19 mouse cellular contexts compared by ENCODE assay signal in the genomic region with DNA sequence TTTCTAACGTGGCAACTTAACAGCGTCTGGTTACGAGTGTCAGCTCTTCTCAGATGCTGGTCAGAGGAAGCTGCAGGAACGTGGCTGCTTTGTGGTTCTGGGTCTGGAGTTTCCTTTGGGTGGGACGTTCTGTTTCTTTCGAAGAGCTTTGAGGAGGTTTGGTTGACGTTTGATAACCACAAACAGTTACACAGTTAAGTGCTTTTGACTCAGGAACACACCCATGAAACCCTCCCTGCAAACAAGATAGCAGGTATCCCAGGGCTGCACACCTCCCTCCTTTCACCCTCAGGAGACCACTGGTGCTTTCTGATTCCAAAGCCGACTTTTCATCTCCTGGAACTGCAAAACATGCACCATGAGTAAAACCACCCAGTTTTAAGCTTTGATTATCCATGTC. TPM values are rescaled to one million over a fixed set of nuclear protein-coding genes. Genes with fewer than 3 reads are reported as not detected.
DNase-seq lines count a peak whose midpoint lies in the region; ATAC-seq and TF ChIP-seq lines count a peak whose summit lies in the region.
"Had no signal": no experiment of that assay in that cellular context is flagged by ENCODE, and none has a peak within 500 bp of the region (broad histone marks: within the 10 kb centered on the region; RNA-seq: fewer than 3 reads in every experiment).

No protein-coding gene starts in this region.

- H3K36me3 ChIP-seq in liver, embryonic 14.5 days (replicated peaks; ENCODE audit: control insufficient read depth, insufficient read depth, low read depth): no peaks in the 10 kb centered on the region
- H3K36me3 ChIP-seq: midbrain, embryonic 12.5 days; neural tube, embryonic 13.5 days had no signal

- peak overlapping the region; percentile 2 for H3K4me2 ChIP-seq in liver, embryonic 14.5 days (ENCODE audit: low read depth)
- H3K4me2 ChIP-seq: hindbrain, embryonic 14.5 days; midbrain, embryonic 12.5 days; neural tube, embryonic 13.5 days had no signal

- peak; percentile 23 for DNase-seq in thymus, postnatal 14 days
- no peak for DNase-seq in thymus, postnatal 10 days (ENCODE audit: low spot score in 2 of 2)
- DNase-seq in c-Kit-positive CD71-negative TER-119-negative erythroid progenitor cells, embryonic 14.5 days (ENCODE audit: low read depth): peak; percentile 9
- peak; percentile 33 to 36 (median 33) for DNase-seq in liver, embryonic 14.5 days (ENCODE audit: low read depth in 3 of 3, low spot score in 3 of 3)
- DNase-seq in thymus, postnatal 36 days: peak; percentile 8 to 19
- no peak for DNase-seq in heart, postnatal 4 days
- no peak for DNase-seq in urinary bladder, adult 18-20 months (ENCODE audit: low spot score in 2 of 2)
- no peak for DNase-seq in left cerebral cortex, postnatal 36 days (ENCODE audit: low spot score in 2 of 2)
- DNase-seq: forebrain, postnatal 0 days; gastrocnemius, postnatal 10 days; lung, adult 2 months had no signal

- TF ChIP-seq CTCF in liver, embryonic 14.5 days (IDR thresholded peaks at IDR 0.05; ENCODE audit: low read depth): no peak

- peaks cover 10 to 27% of the 10 kb centered on the region in 2 experiments for H3K4me1 ChIP-seq in liver, embryonic 14.5 days (replicated peaks; ENCODE audit: control insufficient read depth in 2 of 2, insufficient read depth in 2 of 2, low read length in 1 of 2)
- H3K4me1 ChIP-seq: midbrain, embryonic 12.5 days; neural tube, embryonic 13.5 days had no signal

- H3K9me3 ChIP-seq in liver, embryonic 14.5 days (ENCODE audit: control insufficient read depth, low read length): no peaks in the 10 kb centered on the region
- H3K9me3 ChIP-seq: midbrain, embryonic 12.5 days; neural tube, embryonic 13.5 days had no signal

- no peaks in the 10 kb centered on the region for H3K27me3 ChIP-seq in liver, embryonic 14.5 days (ENCODE audit: control insufficient read depth, insufficient read depth, low read length)
- H3K27me3 ChIP-seq: midbrain, embryonic 12.5 days; neural tube, embryonic 13.5 days had no signal

- H3K4me3 ChIP-seq in liver, embryonic 14.5 days (ENCODE audit: insufficient read depth in 1 of 2, low read depth in 2 of 2, low read length in 2 of 2): no peak overlapping the region
- H3K4me3 ChIP-seq: layer of hippocampus, adult 2 months; midbrain, embryonic 12.5 days; neural tube, embryonic 13.5 days had no signal

- TF ChIP-seq EP300 in liver, embryonic 14.5 days (IDR thresholded peaks at IDR 0.05; ENCODE audit: low read depth): peak; percentile 84

- ATAC-seq in liver, embryonic 14.5 days (ENCODE audit: insufficient read depth): peak; percentile 83
- ATAC-seq: forebrain, postnatal 0 days had no signal

- 13% methylated on average over 8 of the region's 8 CpGs for WGBS in liver, embryonic 14.5 days (ENCODE audit: insufficient replicate concordance)

- intact Hi-C loops in left cerebral cortex, postnatal 36 days (cut with DNase I): no loop called here

- no peak overlapping the region for H3K9ac ChIP-seq in liver, embryonic 14.5 days (replicated peaks)
- H3K9ac ChIP-seq: forebrain, postnatal 0 days; hindbrain, embryonic 14.5 days; midbrain, embryonic 12.5 days; neural tube, embryonic 13.5 days had no signal

- no peak overlapping the region for H3K27ac ChIP-seq in liver, embryonic 14.5 days
- H3K27ac ChIP-seq: hindbrain, embryonic 14.5 days; layer of hippocampus, adult 2 months; midbrain, embryonic 12.5 days; neural tube, embryonic 13.5 days had no signal

RNA-seq across cellular contexts. Expression of a gene that starts 2.4 kb away (rescaled TPM):
- not detected in 2 replicates for polyA plus RNA-seq in liver, embryonic 14.5 days (2012; rRNA removed)
- not detected in 2 replicates for polyA plus RNA-seq in liver, embryonic 14.5 days (2014; fragmentation: Nextera tagmentation; extraction: Ambion mirVana)
- total RNA-seq in heart, postnatal 4 days (2021): not detected
- total RNA-seq in left cerebral cortex, postnatal 36 days (2021): not detected
- total RNA-seq: ES-E14; forebrain, postnatal 0 days; gastrocnemius, postnatal 10 days; layer of hippocampus, adult 2 months; left cerebral cortex, postnatal 10 days had no signal
- polyA plus RNA-seq: embryonic facial prominence, embryonic 14.5 days; forebrain, postnatal 0 days; heart, embryonic 14.5 days; hindbrain, embryonic 14.5 days; lung, adult 2 months; midbrain, embryonic 12.5 days; neural tube, embryonic 13.5 days had no signal

RNA-seq across cellular contexts. Expression of a gene that starts 9.9 kb away (rescaled TPM):
- polyA plus RNA-seq in liver, embryonic 14.5 days (2012; rRNA removed): 0.03 and 0.07 TPM in 2 replicates
- polyA plus RNA-seq in liver, embryonic 14.5 days (2014; fragmentation: Nextera tagmentation; extraction: Ambion mirVana): not detected in 2 replicates
- under 1 TPM in 1 of 2 experiments, not detected in 1; 0.07 TPM for total RNA-seq in heart, postnatal 4 days (2021)
- total RNA-seq in left cerebral cortex, postnatal 36 days (2021): not detected
- total RNA-seq: ES-E14; forebrain, postnatal 0 days; gastrocnemius, postnatal 10 days had no signal
- polyA plus RNA-seq: forebrain, postnatal 0 days; heart, embryonic 14.5 days; hindbrain, embryonic 14.5 days; midbrain, embryonic 12.5 days; neural tube, embryonic 13.5 days had no signal

RNA-seq across cellular contexts. Expression of a gene that starts 35.1 kb away (rescaled TPM):
- not detected in 2 replicates for polyA plus RNA-seq in liver, embryonic 14.5 days (2012; rRNA removed)
- polyA plus RNA-seq in liver, embryonic 14.5 days (2014; fragmentation: Nextera tagmentation; extraction: Ambion mirVana): not detected in 2 replicates
- not detected for total RNA-seq in heart, postnatal 4 days (2021)
- not detected for total RNA-seq in left cerebral cortex, postnatal 36 days (2021)
- total RNA-seq: ES-E14; forebrain, postnatal 0 days; gastrocnemius, postnatal 10 days; left cerebral cortex, postnatal 10 days had no signal
- polyA plus RNA-seq: forebrain, postnatal 0 days; heart, embryonic 14.5 days; hindbrain, embryonic 14.5 days; lung, adult 2 months; midbrain, embryonic 12.5 days; neural tube, embryonic 13.5 days had no signal

RNA-seq across cellular contexts. Expression of a gene that starts 38.9 kb away (rescaled TPM):
- not detected in 2 replicates for polyA plus RNA-seq in liver, embryonic 14.5 days (2012; rRNA removed)
- not detected in 2 replicates for polyA plus RNA-seq in liver, embryonic 14.5 days (2014; fragmentation: Nextera tagmentation; extraction: Ambion mirVana)
- not detected for total RNA-seq in heart, postnatal 4 days (2021)
- not detected for total RNA-seq in left cerebral cortex, postnatal 36 days (2021)
- total RNA-seq: ES-E14; forebrain, postnatal 0 days; gastrocnemius, postnatal 10 days had no signal
- polyA plus RNA-seq: embryonic facial prominence, embryonic 14.5 days; forebrain, postnatal 0 days; heart, embryonic 14.5 days; hindbrain, embryonic 14.5 days; midbrain, embryonic 12.5 days; neural tube, embryonic 13.5 days had no signal

RNA-seq across cellular contexts. Expression of a gene that starts 43.6 kb away (rescaled TPM):
- polyA plus RNA-seq in liver, embryonic 14.5 days (2012; rRNA removed): not detected in 2 replicates
- polyA plus RNA-seq in liver, embryonic 14.5 days (2014; fragmentation: Nextera tagmentation; extraction: Ambion mirVana): not detected in 2 replicates
- total RNA-seq in heart, postnatal 4 days (2021): not detected
- not detected for total RNA-seq in left cerebral cortex, postnatal 36 days (2021)
- total RNA-seq: ES-E14; forebrain, postnatal 0 days; gastrocnemius, postnatal 10 days; layer of hippocampus, adult 2 months; left cerebral cortex, postnatal 10 days had no signal
- polyA plus RNA-seq: embryonic facial prominence, embryonic 14.5 days; forebrain, postnatal 0 days; heart, embryonic 14.5 days; hindbrain, embryonic 14.5 days; lung, adult 2 months; midbrain, embryonic 12.5 days; neural tube, embryonic 13.5 days had no signal

Comparison
In these comparisons a context has a peak if more than half of its experiments do, and no peak if none do; other contexts are left out.
1. DNase-seq: peak in thymus, postnatal 14 days (single experiment), c-Kit-positive CD71-negative TER-119-negative erythroid progenitor cells, embryonic 14.5 days (single experiment), liver, embryonic 14.5 days (3 of 3) and thymus, postnatal 36 days (2 of 2); none in thymus, postnatal 10 days (0 of 2), heart, postnatal 4 days (single experiment), urinary bladder, adult 18-20 months (0 of 2) and left cerebral cortex, postnatal 36 days (0 of 2).